Mouse (Mus musculus) left cerebral cortex, postnatal 14 days (tissue): ENCODE data around the gene Crtc3. TPM values are rescaled to one million over a fixed set of nuclear protein-coding genes. Genes with fewer than 3 reads are reported as not detected.

ENCODE experiments used
- DNase-seq, 2 experiments: peaks; one replicate each; pipeline ENCODE4 v3.0.0; 2021 to 2022; ENCODE audit warnings: low spot score in 2 of 2, mixed read lengths in 1 of 2
- intact Hi-C: fragments of 180-260 bp; cut with DNase I; formaldehyde crosslinking; loops from one replicate; pipeline ENCODE4 v1.15.1; 2025
- total RNA-seq, 2 experiments: library from RNA; stranded (reverse); gene quantifications; 2 replicates each; pipeline ENCODE4 v1.2.3; 2021

Gene Crtc3
- total RNA-seq, 2 experiments from 2014 or later, result 12.5 to 13.4 TPM

DNA sequence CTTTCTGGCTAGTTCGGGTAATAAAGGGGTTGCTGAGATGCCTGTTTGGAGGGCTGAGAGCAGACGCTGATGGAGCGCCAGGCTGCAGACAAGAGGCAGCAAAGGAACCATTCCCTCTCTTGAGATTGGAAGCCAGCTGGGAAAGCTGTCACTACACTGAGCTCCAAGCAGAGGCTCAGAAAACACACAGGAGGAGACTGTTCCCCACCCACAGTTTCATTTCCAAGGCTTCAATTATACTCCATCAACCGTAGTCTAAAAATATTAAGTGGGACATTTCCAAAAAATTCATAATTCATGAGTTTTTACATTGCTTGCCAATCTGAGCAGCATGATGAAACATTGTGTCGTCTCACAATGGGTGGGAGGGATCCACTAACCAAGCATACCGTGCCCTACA lies 2.5 kb upstream of the Crtc3 start:
- intact Hi-C loops, result loop anchor here (10.0 kb wide), 1 partner anchor 306 kb away; the partner anchor contains the start of gene Fes
- DNase-seq, result peak; percentile 63 to 87

- DNase-seq, result peak in 1 of 2 experiments; percentile 13
- intact Hi-C loops, result loop anchor here (5.0 kb wide), 1 partner anchor 82 kb away; no protein-coding TSS in a partner anchor
These were observed 529 bp upstream of the Crtc3 start for GRCm38 (mm10) chr7:80689221-80689591.

- DNase-seq, result peak; percentile 59 to 61
- intact Hi-C loops, result loop anchor here (5.0 kb wide), 1 partner anchor 81 kb away; no protein-coding TSS in a partner anchor
These were observed 739 bp downstream of the Crtc3 start for GRCm38 (mm10) chr7:80687721-80688555.

DNA sequence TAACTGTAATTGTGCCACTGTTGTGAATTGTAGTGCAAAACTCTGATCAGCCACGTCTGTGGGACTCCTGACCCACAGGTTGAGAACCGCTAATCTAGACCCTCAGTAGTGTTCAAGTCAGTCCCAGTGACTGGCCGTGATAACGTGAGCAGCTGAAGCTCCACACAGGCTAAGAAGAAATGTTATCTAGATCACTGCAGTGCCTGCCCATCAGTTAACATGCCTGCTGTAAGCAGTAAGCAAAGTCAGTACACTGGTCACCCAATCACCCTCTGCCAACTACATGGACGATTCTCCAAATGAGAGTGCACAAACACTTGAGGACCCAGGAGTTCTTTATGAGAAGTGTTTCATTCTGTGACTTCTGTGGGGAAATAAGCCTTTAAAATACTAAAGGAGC lies 3.0 kb downstream of the Crtc3 start:
- DNase-seq, result no peak
- intact Hi-C loops, result loop anchor here (5.0 kb wide), 1 partner anchor 78 kb away; no protein-coding TSS in a partner anchor

DNA sequence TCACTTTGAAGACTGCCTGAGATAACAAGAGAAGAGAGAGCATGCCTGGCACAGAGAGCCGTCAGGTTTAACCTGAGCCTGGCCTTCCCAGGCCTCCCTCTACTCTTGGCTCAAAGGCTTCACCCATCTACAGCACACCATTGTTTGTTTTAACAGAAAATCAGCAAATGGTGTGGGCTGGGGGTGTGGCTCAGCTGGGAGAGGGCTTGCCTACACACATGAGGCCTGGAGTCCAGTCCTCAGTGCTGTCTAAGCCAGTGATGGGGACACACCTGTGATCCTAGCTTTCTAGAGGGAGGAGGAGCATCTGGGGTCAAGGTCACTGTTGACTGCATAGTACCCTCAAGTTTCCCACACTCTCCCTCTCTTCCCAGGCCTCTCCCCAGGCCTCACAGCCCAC lies 6.0 kb downstream of the Crtc3 start:
- no peak for DNase-seq
- intact Hi-C loops, result no loop called here

GRCm38 (mm10) chr7:80680218-80680847 lies 8.3 kb downstream of the Crtc3 start:
- no peak for DNase-seq
- intact Hi-C loops, result no loop called here

GRCm38 (mm10) chr7:80672323-80672722 lies 16.4 kb downstream of the Crtc3 start:
- intact Hi-C loops, result no loop called here
- DNase-seq, result no peak

- intact Hi-C loops, result no loop called here
- DNase-seq, result no peak
These were observed 17.8 kb downstream of the Crtc3 start for GRCm38 (mm10) chr7:80670889-80671288.

GRCm38 (mm10) chr7:80667190-80667589 lies 21.5 kb downstream of the Crtc3 start:
- DNase-seq, result no peak
- intact Hi-C loops, result no loop called here

- intact Hi-C loops, result no loop called here
- no peak for DNase-seq
These were observed 22.3 kb downstream of the Crtc3 start for GRCm38 (mm10) chr7:80666198-80666915.

DNA sequence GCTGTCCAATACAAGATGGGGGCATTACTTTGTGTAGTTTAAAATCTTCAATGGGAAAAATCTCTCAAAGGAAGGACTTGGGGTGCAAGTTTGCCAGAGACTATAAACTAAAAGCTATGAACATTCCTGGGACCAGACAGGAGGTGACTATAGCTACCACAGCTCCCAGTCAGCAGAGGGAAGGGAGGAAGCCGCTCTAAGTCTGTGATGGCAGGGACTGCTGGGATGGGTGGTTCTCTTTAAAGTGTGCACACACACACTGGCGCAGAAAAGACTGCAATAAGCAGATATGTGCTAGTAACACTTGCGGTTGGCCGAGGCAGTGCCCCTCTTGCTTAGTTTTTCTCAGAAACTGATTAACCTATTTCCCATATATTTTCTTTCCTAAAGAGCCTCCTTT lies 27.6 kb downstream of the Crtc3 start:
- intact Hi-C loops, result no loop called here
- DNase-seq, result no peak

DNA sequence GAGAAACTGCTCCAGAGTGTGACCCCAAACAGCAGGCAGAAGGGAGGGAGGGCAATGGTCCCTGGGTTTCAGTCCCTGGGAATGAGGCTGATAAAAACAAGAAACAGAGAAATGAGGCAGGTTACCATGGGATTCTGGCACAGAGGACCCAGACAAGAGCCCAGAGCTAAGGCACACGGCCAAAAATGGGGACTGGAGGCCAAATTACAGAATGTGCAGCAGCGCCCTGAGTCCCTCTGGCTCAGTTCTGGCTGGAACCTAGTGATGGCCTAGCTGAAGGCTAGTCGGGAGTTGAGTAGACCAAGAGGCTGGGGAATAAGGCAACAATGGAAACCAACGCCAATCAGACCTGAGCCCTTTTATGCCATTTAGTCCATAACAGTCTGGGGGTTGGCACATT lies 28.1 kb downstream of the Crtc3 start:
- DNase-seq, result peak; percentile 74 to 86
- intact Hi-C loops, result no loop called here

DNA sequence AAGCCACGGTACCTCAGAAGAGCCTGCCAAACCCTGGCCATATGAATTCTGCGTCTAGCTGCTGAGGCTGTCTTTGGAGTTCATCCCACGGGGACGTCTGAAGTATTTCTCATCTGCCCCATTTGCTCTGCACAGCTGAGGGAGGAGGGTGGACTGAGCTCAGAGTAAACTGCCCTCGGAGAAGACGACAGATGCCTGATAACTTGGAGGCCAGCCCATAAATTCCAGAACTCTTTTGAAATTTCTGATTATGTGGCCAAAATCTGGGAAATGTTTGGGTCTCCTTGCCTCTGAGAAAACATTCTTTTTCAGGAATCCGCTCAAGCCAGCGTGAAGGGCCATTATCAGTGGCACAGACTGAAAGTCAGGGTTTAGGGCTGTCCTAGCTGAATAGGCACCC lies 30.8 kb downstream of the Crtc3 start:
- DNase-seq, result no peak
- intact Hi-C loops, result no loop called here

- intact Hi-C loops, result no loop called here
- DNase-seq, result peak in 1 of 2 experiments; percentile 79
These were observed 33.2 kb downstream of the Crtc3 start for GRCm38 (mm10) chr7:80655350-80656013.

DNA sequence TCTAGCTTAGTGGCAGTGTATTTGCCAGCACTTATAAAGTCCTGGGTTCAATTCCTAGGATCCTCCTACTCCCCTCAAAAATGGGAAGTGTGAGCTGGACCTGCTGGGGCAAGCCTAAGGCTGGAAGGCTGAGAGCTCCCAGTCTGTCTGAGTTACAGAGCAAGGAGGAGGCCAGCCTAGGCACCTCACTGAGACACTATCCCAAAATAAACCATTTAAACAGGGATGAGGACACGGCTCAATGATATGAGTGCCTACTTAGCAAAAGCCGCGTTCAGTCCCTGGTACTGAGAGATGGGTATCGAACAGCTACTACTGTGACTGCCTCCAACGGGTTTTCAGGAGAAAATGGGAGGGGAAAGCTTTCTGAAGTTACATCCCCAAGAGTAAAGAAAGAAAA lies 33.8 kb downstream of the Crtc3 start:
- intact Hi-C loops, result no loop called here
- no peak for DNase-seq

DNA sequence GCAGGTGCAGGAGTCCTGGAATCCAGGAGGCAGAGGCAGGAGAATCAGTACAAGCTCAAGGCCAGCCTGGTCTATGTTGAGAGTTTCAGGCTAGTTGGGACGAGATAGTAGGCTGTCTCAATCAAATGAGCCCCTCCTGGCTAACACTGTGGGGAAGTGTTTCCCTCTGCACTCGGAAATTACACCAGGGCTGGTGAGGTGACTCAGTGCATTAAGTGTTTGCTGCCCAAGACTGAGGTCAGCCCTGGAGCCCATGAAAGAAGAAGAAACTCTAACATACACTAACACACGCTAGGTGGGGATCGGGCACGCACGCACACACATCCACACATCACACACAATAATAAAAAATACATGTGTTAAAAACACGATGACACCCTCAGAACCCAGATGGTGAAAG lies 34.3 kb downstream of the Crtc3 start:
- intact Hi-C loops, result no loop called here
- DNase-seq, result no peak

GRCm38 (mm10) chr7:80653971-80654370 lies 34.7 kb downstream of the Crtc3 start:
- intact Hi-C loops, result no loop called here
- DNase-seq, result no peak

- intact Hi-C loops, result no loop called here
- no peak for DNase-seq
These were observed 35.6 kb downstream of the Crtc3 start for GRCm38 (mm10) chr7:80653077-80653476.

DNA sequence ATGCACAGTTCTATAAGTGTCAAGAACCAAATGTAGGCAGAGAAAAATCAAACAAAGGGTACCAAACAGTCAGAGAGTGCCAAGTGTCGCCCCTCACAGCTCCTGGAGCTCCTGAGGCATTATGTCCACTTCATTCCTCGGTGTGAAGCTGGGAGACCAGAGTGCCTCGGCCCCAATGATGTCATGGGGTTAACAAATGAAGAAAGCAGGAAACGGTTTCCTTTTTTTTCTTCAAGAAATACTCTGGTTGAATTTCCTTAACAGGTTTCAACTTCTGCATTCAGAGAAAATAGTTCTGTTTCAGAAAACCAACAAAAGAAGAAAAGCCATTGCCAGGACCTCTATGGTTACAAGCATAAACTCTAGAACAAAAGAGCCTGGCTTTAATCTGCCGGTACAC lies 36.4 kb downstream of the Crtc3 start:
- no peak for DNase-seq
- intact Hi-C loops, result no loop called here

GRCm38 (mm10) chr7:80647437-80647871 lies 41.2 kb downstream of the Crtc3 start:
- intact Hi-C loops, result no loop called here
- DNase-seq, result peak; percentile 30 to 76
